Mouse (Mus musculus) forebrain, postnatal 0 days (tissue): ENCODE measurements around the gene Ciart. TPM values are rescaled to one million over a fixed set of nuclear protein-coding genes. Genes with fewer than 3 reads are reported as not detected.
A peak's percentile ranks its signal among the peaks of the same experiment; 100 is the strongest.

Experiments used
- ATAC-seq: fragments of 200-750 bp; cut with Nextera tagmentation; 2 replicates; pipeline ENCODE4 v1.8.0; 2017; ENCODE audit warnings: mild to moderate bottlenecking, moderate library complexity
- DNase-seq: peaks from one replicate; pipeline ENCODE4 v3.0.0-alpha.2; 2015
- H3K27ac ChIP-seq: fragments of 300-500 bp; sonication (generic); 2 replicates; pipeline ENCODE4 v1.5.1; 2014; ENCODE audit warnings: low read depth, mild to moderate bottlenecking, antibody characterized with exemption, low read length, moderate library complexity, mixed read lengths
- H3K27me3 ChIP-seq: fragments of 300-500 bp; sonication (generic); 2 replicates; pipeline ENCODE4 v1.6.1; 2014; ENCODE audit warnings: mild to moderate bottlenecking, low read length, mixed read lengths; ENCODE audit not compliant: insufficient read depth
- H3K36me3 ChIP-seq: fragments of 300-500 bp; sonication (generic); 2 replicates; pipeline ENCODE4 v1.6.1; 2014; ENCODE audit warnings: mild to moderate bottlenecking, moderate library complexity; ENCODE audit not compliant: insufficient read depth
- H3K4me1 ChIP-seq: fragments of 300-500 bp; sonication (generic); 2 replicates; pipeline ENCODE4 v1.6.1; 2014; ENCODE audit warnings: antibody characterized with exemption; ENCODE audit not compliant: insufficient read depth
- H3K4me2 ChIP-seq: fragments of 300-500 bp; sonication (generic); 2 replicates; pipeline ENCODE4 v1.6.1; 2014; ENCODE audit warnings: low read depth, mild to moderate bottlenecking, moderate library complexity
- H3K4me3 ChIP-seq: fragments of 300-500 bp; sonication (generic); 2 replicates; pipeline ENCODE4 v1.5.1; 2014; ENCODE audit warnings: low read depth, low read length, mixed read lengths
- H3K9ac ChIP-seq: fragments of 300-500 bp; sonication (generic); 2 replicates; pipeline ENCODE4 v1.6.1; 2014; ENCODE audit warnings: mild to moderate bottlenecking
- H3K9me3 ChIP-seq: fragments of 300-500 bp; sonication (generic); 2 replicates; pipeline ENCODE4 v1.6.1; 2016; ENCODE audit warnings: low read length
- CTCF ChIP-seq: sonication (generic); IDR thresholded peaks from 2 replicates; pipeline ENCODE4 v1.5.1; 2016; ENCODE audit warnings: antibody characterized with exemption, control low read depth, low read depth
- WGBS: fragments of 180-500 bp; shearing (Covaris S2); extraction: QIAGEN DNeasy Blood & Tissue Kit; methylation state at CpG from one replicate; pipeline ENCODE4 v1.1.7; 2014; 5-methylcytosine and 5-hydroxymethylcytosine counted together
- polyA plus RNA-seq: library from polyadenylated mRNA; unstranded; fragments of >200 nt; fragmentation: Nextera tagmentation; extraction: Ambion mirVana; gene quantifications from 2 replicates; pipeline ENCODE4 v1.2.1, GENCODE M21; 2015
- total RNA-seq: library from RNA; depleted of rRNA; stranded (reverse); fragments of >200 nt; gene quantifications from 2 replicates; pipeline ENCODE4 v1.2.3, GENCODE M21; 2014

Gene Ciart
- total and polyA plus RNA-seq, 2 experiments from 2014 or later = 3.4 to 8.2 TPM

- H3K27ac ChIP-seq = no peak overlapping the region
- peaks cover 25% of the 10 kb centered on the region for H3K4me1 ChIP-seq
- H3K27me3 ChIP-seq = peaks cover 10% of the 10 kb centered on the region; the same call in 1 of the 2 replicates
- WGBS = 2% methylated on average over 12 of the region's 12 CpGs
- H3K36me3 ChIP-seq = no peaks in the 10 kb centered on the region
- DNase-seq (peak; percentile 50), ATAC-seq (0 out of 2 replicates have a peak, but pooled peaks have one; percentile 40)
- no peaks in the 10 kb centered on the region for H3K9me3 ChIP-seq
- H3K4me2 ChIP-seq = peak overlapping the region; percentile 50
- no peak overlapping the region for H3K9ac ChIP-seq
- TF ChIP-seq CTCF = peak; percentile 63
- H3K4me3 ChIP-seq = peak overlapping the region; percentile 24; the same call in 1 of the 2 replicates
Measured at GRCm38 (mm10) chr3:95905940-95906492, 24.0 kb upstream of the Ciart start.

- under 1% methylated on average over 18 of the region's 18 CpGs for WGBS
- Histone ChIP-seq H3K4me1 (peaks cover 25% of the 10 kb centered on the region), H3K36me3 (no peaks in the 10 kb centered on the region), H3K9me3 (no peaks in the 10 kb centered on the region), H3K4me2 (peak overlapping the region; percentile 50), H3K9ac (0 out of 2 replicates have a peak overlapping the region, but pooled peaks have one; percentile 0), H3K27me3 (peaks cover 10% of the 10 kb centered on the region; the same call in 1 of the 2 replicates), H3K4me3 (peak overlapping the region; percentile 24), H3K27ac (no peak overlapping the region)
- TF ChIP-seq CTCF = no peak
- ATAC-seq (peak; percentile 51; the same call in 1 of the 2 replicates), DNase-seq (no peak)
Measured at GRCm38 (mm10) chr3:95905146-95905939, 23.3 kb upstream of the Ciart start.

- Histone ChIP-seq H3K4me3 (peak within 1 kb of the TSS; percentile 24), H3K4me1 (peaks cover 25% of the 10 kb centered on the region), H3K9me3 (no peaks in the 10 kb centered on the region), H3K36me3 (no peaks in the 10 kb centered on the region), H3K4me2 (peak within 1 kb of the TSS; percentile 50), H3K27me3 (peaks cover 10% of the 10 kb centered on the region; the same call in 1 of the 2 replicates), H3K27ac (no peak within 1 kb of the TSS), H3K9ac (0 out of 2 replicates have a peak within 1 kb of the TSS, but pooled peaks have one; percentile 10)
- ATAC-seq (no peak), DNase-seq (no peak)
- TF ChIP-seq CTCF = no peak
- WGBS = 1% methylated on average over 15 of the region's 15 CpGs
Measured at GRCm38 (mm10) chr3:95904568-95904967, 22.5 kb upstream of the Ciart start, which contains the start of gene Car14. Gene Car14, minus strand, starts transcription at chr3:95904691.

- Histone ChIP-seq H3K4me2 (peak overlapping the region; percentile 50; the same call in 1 of the 2 replicates), H3K4me3 (peak overlapping the region; percentile 3; the same call in 1 of the 2 replicates), H3K9ac (0 out of 2 replicates have a peak overlapping the region, but pooled peaks have one; percentile 10), H3K36me3 (no peaks in the 10 kb centered on the region), H3K27ac (no peak overlapping the region), H3K4me1 (peaks cover 25% of the 10 kb centered on the region), H3K9me3 (no peaks in the 10 kb centered on the region), H3K27me3 (peaks cover 10% of the 10 kb centered on the region; the same call in 1 of the 2 replicates)
- WGBS = 3% methylated on average over 15 of the region's 15 CpGs
- DNase-seq (no peak), ATAC-seq (no peak)
- no peak for TF ChIP-seq CTCF
Measured at GRCm38 (mm10) chr3:95903753-95904502, 21.9 kb upstream of the Ciart start.

- DNase-seq (no peak), ATAC-seq (no peak)
- WGBS = 26% methylated on average over 6 of the region's 6 CpGs
- Histone ChIP-seq H3K9ac (no peak overlapping the region), H3K9me3 (no peaks in the 10 kb centered on the region), H3K27ac (no peak overlapping the region), H3K4me1 (peaks cover 25% of the 10 kb centered on the region), H3K36me3 (no peaks in the 10 kb centered on the region), H3K4me3 (no peak overlapping the region), H3K4me2 (no peak overlapping the region), H3K27me3 (peaks cover 10% of the 10 kb centered on the region; the same call in 1 of the 2 replicates)
- TF ChIP-seq CTCF = no peak
Measured at GRCm38 (mm10) chr3:95902643-95903042, 20.6 kb upstream of the Ciart start.

GRCm38 (mm10) chr3:95902373-95902625 is 20.2 kb upstream of the Ciart start:
- peaks cover 10% of the 10 kb centered on the region; the same call in 1 of the 2 replicates for H3K27me3 ChIP-seq
- H3K4me1 ChIP-seq = peaks cover 25% of the 10 kb centered on the region
- no peak for TF ChIP-seq CTCF
- DNase-seq = no peak
- no peaks in the 10 kb centered on the region for H3K9me3 ChIP-seq
- no peak overlapping the region for H3K4me2 ChIP-seq
- 0 out of 2 replicates have a peak, but pooled peaks cover 3% of the 10 kb centered on the region for H3K36me3 ChIP-seq
- no peak overlapping the region for H3K27ac ChIP-seq
- no peak for ATAC-seq
- no peak overlapping the region for H3K4me3 ChIP-seq
- no peak overlapping the region for H3K9ac ChIP-seq
